Mouse (Mus musculus) forebrain, postnatal 0 days (tissue): ENCODE measurements at regions not wholly inside any gene's neighbourhood (a gene's known extent, or its start where the extent isn't known, plus 50 kb on each side); places are given as distances from the start of the nearest gene placed in this dataset.

Experiments used
- ATAC-seq: fragments of 200-750 bp; cut with Nextera tagmentation; 2 replicates; pipeline ENCODE4 v1.8.0; 2017; ENCODE audit warnings: mild to moderate bottlenecking, moderate library complexity
- DNase-seq: peaks from one replicate; pipeline ENCODE4 v3.0.0-alpha.2; 2015
- H3K27ac ChIP-seq: fragments of 300-500 bp; sonication (generic); 2 replicates; pipeline ENCODE4 v1.5.1; 2014; ENCODE audit warnings: low read depth, mild to moderate bottlenecking, antibody characterized with exemption, low read length, moderate library complexity, mixed read lengths
- H3K27me3 ChIP-seq: fragments of 300-500 bp; sonication (generic); 2 replicates; pipeline ENCODE4 v1.6.1; 2014; ENCODE audit warnings: mild to moderate bottlenecking, low read length, mixed read lengths; ENCODE audit not compliant: insufficient read depth
- H3K36me3 ChIP-seq: fragments of 300-500 bp; sonication (generic); 2 replicates; pipeline ENCODE4 v1.6.1; 2014; ENCODE audit warnings: mild to moderate bottlenecking, moderate library complexity; ENCODE audit not compliant: insufficient read depth
- H3K4me1 ChIP-seq: fragments of 300-500 bp; sonication (generic); 2 replicates; pipeline ENCODE4 v1.6.1; 2014; ENCODE audit warnings: antibody characterized with exemption; ENCODE audit not compliant: insufficient read depth
- H3K4me2 ChIP-seq: fragments of 300-500 bp; sonication (generic); 2 replicates; pipeline ENCODE4 v1.6.1; 2014; ENCODE audit warnings: low read depth, mild to moderate bottlenecking, moderate library complexity
- H3K4me3 ChIP-seq: fragments of 300-500 bp; sonication (generic); 2 replicates; pipeline ENCODE4 v1.5.1; 2014; ENCODE audit warnings: low read depth, low read length, mixed read lengths
- H3K9ac ChIP-seq: fragments of 300-500 bp; sonication (generic); 2 replicates; pipeline ENCODE4 v1.6.1; 2014; ENCODE audit warnings: mild to moderate bottlenecking
- H3K9me3 ChIP-seq: fragments of 300-500 bp; sonication (generic); 2 replicates; pipeline ENCODE4 v1.6.1; 2016; ENCODE audit warnings: low read length
- CTCF ChIP-seq: sonication (generic); IDR thresholded peaks from 2 replicates; pipeline ENCODE4 v1.5.1; 2016; ENCODE audit warnings: antibody characterized with exemption, control low read depth, low read depth
- WGBS: fragments of 180-500 bp; shearing (Covaris S2); extraction: QIAGEN DNeasy Blood & Tissue Kit; methylation state at CpG from one replicate; pipeline ENCODE4 v1.1.7; 2014; 5-methylcytosine and 5-hydroxymethylcytosine counted together

DNA sequence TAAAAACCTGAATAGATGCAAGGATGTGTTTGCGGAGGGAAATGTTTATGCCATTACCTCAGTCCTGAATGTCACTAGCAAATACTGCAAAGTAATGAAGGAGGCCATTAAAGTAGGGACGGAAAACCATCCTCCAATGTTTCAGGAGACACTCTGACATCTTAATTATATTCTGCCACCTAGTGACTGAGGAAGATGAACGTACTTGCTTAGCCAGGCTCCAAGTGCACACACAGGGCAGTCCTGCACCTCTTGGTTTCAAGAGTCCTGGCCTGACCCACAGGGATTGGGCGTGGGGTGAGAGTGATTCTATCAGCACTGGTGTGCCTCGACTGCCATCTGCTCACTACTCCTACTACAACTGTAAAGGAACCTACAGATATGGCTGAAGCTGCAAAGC is 85.3 kb upstream of the Slc44a1 start:
- Histone ChIP-seq H3K4me1 (no peaks in the 10 kb centered on the region), H3K36me3 (no peaks in the 10 kb centered on the region), H3K27me3 (no peaks in the 10 kb centered on the region), H3K4me2 (no peak overlapping the region), H3K9ac (no peak overlapping the region), H3K27ac (no peak overlapping the region), H3K4me3 (no peak overlapping the region), H3K9me3 (no peaks in the 10 kb centered on the region)
- ATAC-seq (0 out of 2 replicates have a peak, but pooled peaks have one; percentile 36), DNase-seq (peak; percentile 38)
- TF ChIP-seq CTCF = peak; percentile 67
- WGBS = 24% methylated on average over 5 of the region's 5 CpGs

- H3K4me1 ChIP-seq = no peaks in the 10 kb centered on the region
- no peak overlapping the region for H3K27ac ChIP-seq
- no peak overlapping the region for H3K4me3 ChIP-seq
- no peaks in the 10 kb centered on the region for H3K9me3 ChIP-seq
- no peak overlapping the region for H3K9ac ChIP-seq
- WGBS = 49% methylated on average over 4 of the region's 4 CpGs
- TF ChIP-seq CTCF = no peak
- no peaks in the 10 kb centered on the region for H3K27me3 ChIP-seq
- H3K4me2 ChIP-seq = no peak overlapping the region
- H3K36me3 ChIP-seq = no peaks in the 10 kb centered on the region
- DNase-seq = no peak
- ATAC-seq = no peak
These were observed 86.7 kb upstream of the Slc44a1 start for GRCm38 (mm10) chr4:53353399-53354090.

DNA sequence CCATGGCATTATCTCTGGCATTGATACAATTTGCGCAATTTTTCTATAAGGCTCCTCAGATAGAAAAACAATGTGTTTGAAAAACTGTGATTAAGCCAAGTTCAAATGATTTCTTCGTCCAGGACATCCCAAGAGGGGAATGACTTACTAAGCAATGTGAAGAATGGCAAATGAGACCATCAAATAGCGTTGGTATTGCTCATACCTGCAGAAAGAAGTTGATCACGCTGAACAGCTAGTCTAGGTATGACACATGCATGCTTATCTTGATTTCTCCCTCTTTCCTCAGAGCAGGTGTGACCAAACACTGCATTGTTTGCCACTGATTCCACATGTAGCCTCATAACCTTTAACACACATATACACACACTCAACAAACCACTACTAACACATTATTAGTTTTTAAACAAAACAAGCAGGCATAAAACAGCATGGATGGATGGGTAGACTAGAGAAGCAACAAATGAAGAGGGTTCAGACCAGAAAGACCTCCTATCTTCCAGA is 89.1 kb upstream of the Slc44a1 start:
- ATAC-seq (no peak), DNase-seq (no peak)
- no peak overlapping the region for H3K9ac ChIP-seq
- H3K4me2 ChIP-seq = no peak overlapping the region
- no peaks in the 10 kb centered on the region for H3K27me3 ChIP-seq
- no peaks in the 10 kb centered on the region for H3K36me3 ChIP-seq
- H3K27ac ChIP-seq = no peak overlapping the region
- TF ChIP-seq CTCF = no peak
- H3K4me1 ChIP-seq = no peaks in the 10 kb centered on the region
- no peak overlapping the region for H3K4me3 ChIP-seq
- no peaks in the 10 kb centered on the region for H3K9me3 ChIP-seq
- WGBS = 92% methylated on average over 4 of the region's 4 CpGs

DNA sequence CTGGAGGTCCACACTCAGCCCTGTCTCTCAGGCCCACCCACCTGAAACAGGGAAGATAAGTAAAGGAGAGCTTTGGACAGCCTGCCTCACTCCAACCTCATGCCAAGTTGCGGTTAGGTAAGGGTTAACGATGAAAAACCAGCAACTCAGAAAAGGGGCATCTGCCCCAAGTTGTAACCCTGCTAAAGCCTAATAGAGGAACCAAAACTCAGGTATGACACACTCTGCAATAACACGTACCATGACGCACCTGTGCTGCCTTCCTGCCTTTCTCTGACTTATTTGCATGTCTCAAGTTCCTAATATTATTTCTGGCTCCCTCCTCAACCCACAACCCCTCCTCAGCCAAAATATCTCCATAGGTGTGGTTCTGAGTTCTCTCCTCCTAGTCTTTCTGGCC is 94.9 kb upstream of the Slc44a1 start:
- Histone ChIP-seq H3K9me3 (no peaks in the 10 kb centered on the region), H3K4me2 (no peak overlapping the region), H3K9ac (no peak overlapping the region), H3K4me3 (no peak overlapping the region), H3K4me1 (no peaks in the 10 kb centered on the region), H3K27ac (no peak overlapping the region), H3K36me3 (no peaks in the 10 kb centered on the region), H3K27me3 (no peaks in the 10 kb centered on the region)
- DNase-seq (no peak), ATAC-seq (no peak)
- no peak for TF ChIP-seq CTCF
- 98% methylated on average over 4 of the region's 4 CpGs for WGBS

GRCm38 (mm10) chr4:53344546-53344945 is 95.7 kb upstream of the Slc44a1 start:
- DNase-seq (no peak), ATAC-seq (no peak)
- no peaks in the 10 kb centered on the region for H3K4me1 ChIP-seq
- no peak overlapping the region for H3K4me2 ChIP-seq
- no peaks in the 10 kb centered on the region for H3K36me3 ChIP-seq
- H3K4me3 ChIP-seq = no peak overlapping the region
- no peak overlapping the region for H3K9ac ChIP-seq
- H3K27ac ChIP-seq = no peak overlapping the region
- 78% methylated on average over 8 of the region's 8 CpGs for WGBS
- H3K27me3 ChIP-seq = no peaks in the 10 kb centered on the region
- no peaks in the 10 kb centered on the region for H3K9me3 ChIP-seq
- no peak for TF ChIP-seq CTCF

- TF ChIP-seq CTCF = no peak
- H3K4me3 ChIP-seq = no peak overlapping the region
- H3K36me3 ChIP-seq = no peaks in the 10 kb centered on the region
- WGBS = 96% methylated on average over 4 of the region's 4 CpGs
- no peaks in the 10 kb centered on the region for H3K4me1 ChIP-seq
- H3K27me3 ChIP-seq = no peaks in the 10 kb centered on the region
- ATAC-seq (no peak), DNase-seq (no peak)
- H3K9ac ChIP-seq = no peak overlapping the region
- H3K4me2 ChIP-seq = no peak overlapping the region
- no peak overlapping the region for H3K27ac ChIP-seq
- no peaks in the 10 kb centered on the region for H3K9me3 ChIP-seq
These were observed 99.0 kb upstream of the Slc44a1 start for GRCm38 (mm10) chr4:53341181-53341580.

GRCm38 (mm10) chr4:53340021-53340667 is 100.1 kb upstream of the Slc44a1 start:
- WGBS = 82% methylated on average over 13 of the region's 14 CpGs
- ATAC-seq = no peak
- no peaks in the 10 kb centered on the region for H3K27me3 ChIP-seq

More at GRCm38 (mm10) chr4:53340021-53340667, 100.1 kb upstream of the Slc44a1 start:
- Histone ChIP-seq H3K4me1 (no peaks in the 10 kb centered on the region), H3K27ac (no peak overlapping the region), H3K9me3 (no peaks in the 10 kb centered on the region), H3K4me2 (no peak overlapping the region), H3K36me3 (no peaks in the 10 kb centered on the region), H3K9ac (no peak overlapping the region), H3K4me3 (no peak overlapping the region)
- no peak for DNase-seq
- TF ChIP-seq CTCF = no peak
